Mouse (Mus musculus) erythroblast, embryonic 14.5 days (primary cell): ENCODE results near the gene 5730522E02Rik.

ENCODE experiments used
- GATA1 ChIP-seq: IDR thresholded peaks from 2 replicates; pipeline ENCODE4 v1.6.1; 2012; ENCODE audit warnings: low read length, inconsistent platforms, mixed read lengths
- TAL1 ChIP-seq: IDR thresholded peaks from 3 replicates; pipeline ENCODE4 v1.6.1; 2012; ENCODE audit warnings: low read length, inconsistent platforms, mixed read lengths

GRCm38 (mm10) chr11:26201778-26202097 is 8.8 kb downstream of the 5730522E02Rik start:
- no peak for TF ChIP-seq TAL1
- no peak for TF ChIP-seq GATA1
